Mouse (Mus musculus) embryonic fibroblast, embryonic 13.5 days (primary cell): ENCODE data around the gene Gm8994.

Source experiments
- CTCF ChIP-seq: IDR thresholded peaks from 2 replicates; pipeline ENCODE4 v1.5.1; 2011; ENCODE audit warnings: mild to moderate bottlenecking, control low read depth, low read length, moderate library complexity, borderline replicate concordance; ENCODE audit not compliant: insufficient read depth
- POLR2A ChIP-seq: IDR thresholded peaks from 2 replicates; pipeline ENCODE4 v1.6.1; 2011; ENCODE audit warnings: low read depth, mild to moderate bottlenecking, control low read depth, low read length, moderate library complexity

DNA sequence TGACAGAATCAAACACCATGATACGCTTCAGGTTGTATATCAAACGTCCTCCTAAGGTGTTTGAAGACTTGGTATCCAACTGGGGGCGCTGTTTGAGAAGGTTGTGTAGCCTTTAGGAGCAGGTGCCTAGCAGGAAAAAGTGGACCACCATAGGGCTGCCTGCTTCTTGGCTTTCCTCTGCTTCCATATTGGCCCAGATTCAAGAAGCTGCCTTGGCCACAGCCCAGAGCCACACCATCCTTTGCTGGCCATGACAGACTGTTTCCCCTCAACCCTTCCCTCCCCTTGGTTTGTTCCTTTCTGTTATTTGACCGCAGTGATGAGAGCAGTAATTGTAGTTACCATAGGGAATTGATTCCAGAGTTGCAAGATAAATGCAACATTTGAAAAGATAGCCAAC, 31.5 kb upstream of the Gm8994 start:
- TF ChIP-seq CTCF, result no peak
- no peak for TF ChIP-seq POLR2A
